Comparison of ENCODE assay signal across 26 mouse cellular contexts in the genomic region with DNA sequence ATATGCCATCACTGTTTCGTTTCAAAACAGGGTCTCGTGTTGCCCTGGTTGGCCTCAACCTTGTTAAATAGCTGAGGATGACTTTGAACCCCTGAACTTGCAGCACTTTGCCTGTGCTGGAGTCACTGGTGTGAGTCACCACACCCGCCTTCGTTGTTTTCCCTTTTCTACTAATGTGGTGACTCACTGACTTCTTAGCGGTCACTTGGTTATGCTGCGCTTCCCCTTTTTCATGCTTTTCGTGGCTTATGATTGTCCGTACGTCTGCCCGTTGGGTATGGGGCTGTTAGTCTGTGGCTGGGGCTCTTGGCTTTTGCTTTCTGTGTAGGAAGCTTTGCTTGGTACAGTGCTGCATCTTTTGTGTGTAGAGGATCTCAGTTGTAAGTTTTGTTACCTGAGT. TPM values are rescaled to one million over a fixed set of nuclear protein-coding genes. Genes with fewer than 3 reads are reported as not detected.
DNase-seq lines count a peak whose midpoint lies in the region; ATAC-seq lines count a peak whose summit lies in the region.
"Had no signal": no experiment of that assay in that cellular context is flagged by ENCODE, and none has a peak within 500 bp of the region (broad histone marks: within the 10 kb centered on the region; RNA-seq: fewer than 3 reads in every experiment).

No protein-coding gene starts in this region.

- no peak overlapping the region for H3K4me3 ChIP-seq in limb, embryonic 15.5 days
- no peak overlapping the region for H3K4me3 ChIP-seq in limb, embryonic 10.5 days
- H3K4me3 ChIP-seq: forebrain, embryonic 10.5 days; limb, embryonic 13.5 days; midbrain, embryonic 12.5 days; neural tube, embryonic 12.5 days; stomach, embryonic 15.5 days had no signal

- H3K9ac ChIP-seq in limb, embryonic 15.5 days: no peak overlapping the region
- H3K9ac ChIP-seq: limb, embryonic 13.5 days; liver, embryonic 14.5 days; midbrain, embryonic 12.5 days; neural tube, embryonic 12.5 days; stomach, embryonic 15.5 days had no signal

- H3K36me3 ChIP-seq in limb, embryonic 15.5 days: peaks cover 4% of the 10 kb centered on the region; the same call in 1 of the 2 replicates
- peaks cover 63% of the 10 kb centered on the region for H3K36me3 ChIP-seq in limb, embryonic 10.5 days
- no peaks in the 10 kb centered on the region for H3K36me3 ChIP-seq in splenic B cell, adult 2 months (ENCODE audit: control insufficient read depth, insufficient read depth, low read length, poor library complexity, severe bottlenecking)

- no peaks in the 10 kb centered on the region for H3K27me3 ChIP-seq in limb, embryonic 15.5 days
- H3K27me3 ChIP-seq in limb, embryonic 10.5 days (ENCODE audit: low read depth, poor library complexity, severe bottlenecking): no peaks in the 10 kb centered on the region
- no peaks in the 10 kb centered on the region; the same call in 1 of the 2 replicates for H3K27me3 ChIP-seq in splenic B cell, adult 2 months (ENCODE audit: control insufficient read depth, insufficient read depth, low read length, poor library complexity, severe bottlenecking)
- H3K27me3 ChIP-seq: limb, embryonic 13.5 days; midbrain, embryonic 12.5 days; neural tube, embryonic 12.5 days; stomach, embryonic 15.5 days had no signal

- no peak for ATAC-seq in limb, embryonic 15.5 days (ENCODE audit: insufficient number of reproducible peaks, low FRiP score, low TSS enrichment, low read depth)
- no peak for ATAC-seq in monocyte, adult 5-6 weeks (replicated peaks; ENCODE audit: insufficient number of reproducible peaks, low FRiP score, low TSS enrichment, poor library complexity, severe bottlenecking)
- peak; percentile 98 for ATAC-seq in common myeloid progenitor, adult 5-6 weeks (replicated peaks; ENCODE audit: low read depth, poor library complexity, severe bottlenecking)
- ATAC-seq in megakaryocyte-erythroid progenitor cell, adult 5-6 weeks (replicated peaks; ENCODE audit: low FRiP score, low TSS enrichment, poor library complexity, severe bottlenecking): no peak
- ATAC-seq: hindbrain, postnatal 0 days; intestine, embryonic 16.5 days had no signal

- peaks cover 54% of the 10 kb centered on the region for H3K4me1 ChIP-seq in limb, embryonic 15.5 days
- H3K4me1 ChIP-seq in limb, embryonic 10.5 days: peaks cover 54% of the 10 kb centered on the region

- H3K27ac ChIP-seq in limb, embryonic 15.5 days: 0 out of 2 replicates have a peak overlapping the region, but pooled peaks have one; percentile 35
- H3K27ac ChIP-seq in limb, embryonic 10.5 days: no peak overlapping the region
- H3K27ac ChIP-seq: forebrain, embryonic 10.5 days; hindbrain, postnatal 0 days; limb, embryonic 13.5 days; liver, embryonic 14.5 days; midbrain, embryonic 12.5 days; neural tube, embryonic 12.5 days; stomach, embryonic 15.5 days had no signal

- H3K4me2 ChIP-seq in limb, embryonic 15.5 days: no peak overlapping the region
- H3K4me2 ChIP-seq: limb, embryonic 13.5 days; midbrain, embryonic 12.5 days; neural tube, embryonic 12.5 days; stomach, embryonic 15.5 days had no signal

- 92% methylated on average over 10 of the region's 10 CpGs for WGBS in limb, embryonic 15.5 days
- 96% methylated on average over 10 of the region's 10 CpGs for WGBS in limb, embryonic 10.5 days

- DNase-seq in limb, embryonic 10.5 days (ENCODE audit: low spot score): no peak
- peak; percentile 28 to 45 for DNase-seq in monocyte, adult 2 months (ENCODE audit: low read depth in 1 of 2, low spot score in 2 of 2)
- DNase-seq in splenic B cell, adult 2 months (ENCODE audit: low read depth, low spot score): peak; percentile 23
- DNase-seq in cerebellum, postnatal 36 days: no peak
- DNase-seq: adrenal gland, postnatal 36 days; cerebellum, adult 11 months; cerebellum, adult 9-11 months; gastrocnemius, postnatal 10 days; heart, postnatal 10 days; kidney, adult 9 months; kidney, postnatal 36 days; retina, postnatal 1 day; right cerebral cortex, postnatal 4 days; thymus, postnatal 4 days had no signal

- H3K9me3 ChIP-seq in limb, embryonic 15.5 days: no peaks in the 10 kb centered on the region
- H3K9me3 ChIP-seq in limb, embryonic 10.5 days (replicated peaks): no peaks in the 10 kb centered on the region
- H3K9me3 ChIP-seq: limb, embryonic 13.5 days; neural tube, embryonic 12.5 days had no signal

RNA-seq across cellular contexts. Expression of gene Ryk, which starts 25.2 kb away (rescaled TPM):
- polyA plus RNA-seq in limb, embryonic 15.5 days (2015; fragmentation: Nextera tagmentation; extraction: Ambion mirVana): 24.8 and 26.1 TPM in 2 replicates
- 17.8 and 18.6 TPM in 2 replicates for polyA plus RNA-seq in limb, embryonic 10.5 days (2016; fragmentation: Nextera tagmentation; extraction: Ambion mirVana)
- total RNA-seq in monocyte, adult 5-6 weeks (2017): 1.4 to 1.7 TPM in 2 of 3 replicates, not detected in the other
- total RNA-seq in common myeloid progenitor, adult 5-6 weeks (2017): 7.0 and 8.8 TPM in 2 replicates
- total RNA-seq in megakaryocyte-erythroid progenitor cell, adult 5-6 weeks (2014; fragmentation: Nextera tagmentation): 17.0 and 17.5 TPM in 2 replicates
- total RNA-seq in megakaryocyte-erythroid progenitor cell, adult 5-6 weeks (2017): 13.8 and 23.8 TPM in 2 replicates

Comparison
In these comparisons a context has a peak if more than half of its experiments do, and no peak if none do; other contexts are left out.
1. DNase-seq: peak in monocyte, adult 2 months (2 of 2) and splenic B cell, adult 2 months (single experiment); none in limb, embryonic 10.5 days (single experiment) and cerebellum, postnatal 36 days (0 of 2).